Mouse (Mus musculus) neural tube, embryonic 11.5 days (tissue): Measurements from ENCODE around the gene Ip6k1. TPM values are rescaled to one million over a fixed set of nuclear protein-coding genes. Genes with fewer than 3 reads are reported as not detected.

Source experiments
- microRNA-seq: library from miRNA; unstranded; fragments of <30 nt; microRNA quantifications from one replicate; pipeline ENCODE4, GENCODE M21; 2016
- polyA plus RNA-seq: library from polyadenylated mRNA; unstranded; fragments of >200 nt; fragmentation: Nextera tagmentation; extraction: Ambion mirVana; gene quantifications from 2 replicates; pipeline ENCODE4 v1.2.1, GENCODE M21; 2014

Gene Ip6k1
- polyA plus RNA-seq, 1 experiment from 2014 or later = 45.7 TPM

Small RNA genes within 50 kb of the gene (microRNA-seq; reads per million reads assigned to microRNA genes)
- gene Mir7088 = not detected

Other genes starting within 250 kb of the Ip6k1 start
- gene Rbm5, start 231.5 kb upstream of the Ip6k1 start, polyA plus RNA-seq = 196 and 197 TPM in 2 replicates
- gene Rbm6, start 129.3 kb upstream of the Ip6k1 start, polyA plus RNA-seq = 102 TPM in 2 replicates
- 16.3 and 19.2 TPM in 2 replicates for gene Mon1a, start 114.3 kb upstream of the Ip6k1 start, polyA plus RNA-seq
- gene Mst1r, start 95.6 kb upstream of the Ip6k1 start, polyA plus RNA-seq = 0.33 and 1.1 TPM in 2 replicates
- gene Actl11, start 74.0 kb upstream of the Ip6k1 start, polyA plus RNA-seq = not detected in 2 replicates
- 3.5 and 4.3 TPM in 2 replicates for gene Camkv, start 66.8 kb upstream of the Ip6k1 start, polyA plus RNA-seq
- 25.2 and 25.7 TPM in 2 replicates for gene Traip, start 52.4 kb upstream of the Ip6k1 start, polyA plus RNA-seq
- 10.9 and 12.1 TPM in 2 replicates for gene Uba7, start 27.0 kb upstream of the Ip6k1 start, polyA plus RNA-seq
- 2.9 and 3.5 TPM in 2 replicates for gene Gm20661, start 19.4 kb upstream of the Ip6k1 start, polyA plus RNA-seq
- 62.9 and 71.3 TPM in 2 replicates for gene Inka1, start 16.6 kb upstream of the Ip6k1 start, polyA plus RNA-seq
- 4.8 and 5.7 TPM in 2 replicates for gene Cdhr4, start 10.0 kb upstream of the Ip6k1 start, polyA plus RNA-seq
- 0.13 and 0.14 TPM in 2 replicates for gene Gm20662, start 6.2 kb upstream of the Ip6k1 start, polyA plus RNA-seq
- gene Gmppb, start 46.7 kb downstream of the Ip6k1 start, polyA plus RNA-seq = 21.7 and 23.6 TPM in 2 replicates
- gene Amigo3, start 50.7 kb downstream of the Ip6k1 start, polyA plus RNA-seq = 2.7 and 2.8 TPM in 2 replicates
- gene Mst1, start 77.9 kb downstream of the Ip6k1 start, polyA plus RNA-seq = 0.49 and 1.0 TPM in 2 replicates
- gene Rnf123, start 80.8 kb downstream of the Ip6k1 start, polyA plus RNA-seq = 31.6 and 35.9 TPM in 2 replicates
- gene Apeh, start 92.1 kb downstream of the Ip6k1 start, polyA plus RNA-seq = 54.3 and 62.7 TPM in 2 replicates
- gene Bsn, start 187.9 kb downstream of the Ip6k1 start, polyA plus RNA-seq = 3.0 and 4.3 TPM in 2 replicates